Mouse (Mus musculus): ENCODE results near the gene Adck2.

Adck2 gene

GRCm38 (mm10) chr6:39559276-39559939, 14.3 kb upstream of the Adck2 start:
- 69% methylated on average over 6 of the region's 6 CpGs for WGBS

- WGBS, result 19% methylated on average over 23 of the region's 23 CpGs
These were observed 11.3 kb upstream of the Adck2 start for GRCm38 (mm10) chr6:39562166-39563015.

GRCm38 (mm10) chr6:39567528-39567927, 6.1 kb upstream of the Adck2 start:
- 6% methylated on average over 5 of the region's 5 CpGs for WGBS

GRCm38 (mm10) chr6:39570426-39570825, 3.2 kb upstream of the Adck2 start:
- WGBS, result 78% methylated on average over 3 of the region's 3 CpGs

GRCm38 (mm10) chr6:39574555-39574869, 839 bp downstream of the Adck2 start:
- 23% methylated on average over 10 of the region's 10 CpGs for WGBS

- WGBS, result 64% methylated on average over 7 of the region's 7 CpGs
These were observed 1.3 kb downstream of the Adck2 start for GRCm38 (mm10) chr6:39574951-39575350.

GRCm38 (mm10) chr6:39579552-39579951, 5.9 kb downstream of the Adck2 start:
- WGBS, result 67% methylated on average over 7 of the region's 7 CpGs

GRCm38 (mm10) chr6:39580558-39580957, 6.9 kb downstream of the Adck2 start:
- 94% methylated on average over 2 of the region's 2 CpGs for WGBS

GRCm38 (mm10) chr6:39581087-39581784, 7.6 kb downstream of the Adck2 start:
- WGBS, result 82% methylated on average over 7 of the region's 7 CpGs

GRCm38 (mm10) chr6:39585517-39585916, 11.8 kb downstream of the Adck2 start, which contains the start of gene Gm42420:
TSS of gene Gm42420 (plus strand) at chr6:39585753.
- 99% methylated on average over 6 of the region's 6 CpGs for WGBS

GRCm38 (mm10) chr6:39591481-39591880, 17.8 kb downstream of the Adck2 start:
- 90% methylated on average over 4 of the region's 4 CpGs for WGBS

GRCm38 (mm10) chr6:39592401-39593214, 18.9 kb downstream of the Adck2 start, which contains the start of gene Ndufb2:
TSS of gene Ndufb2 (plus strand) at chr6:39592574.
- under 1% methylated on average over 56 of the region's 56 CpGs for WGBS

GRCm38 (mm10) chr6:39600851-39601250, 27.2 kb downstream of the Adck2 start:
- 89% methylated on average over 3 of the region's 3 CpGs for WGBS

GRCm38 (mm10) chr6:39601828-39602227, 28.2 kb downstream of the Adck2 start:
- WGBS, result 76% methylated on average over 3 of the region's 3 CpGs

GRCm38 (mm10) chr6:39604565-39604964, 30.9 kb downstream of the Adck2 start:
- 56% methylated on average over 5 of the region's 5 CpGs for WGBS

- WGBS, result 61% methylated on average over 6 of the region's 6 CpGs
These were observed 32.4 kb downstream of the Adck2 start for GRCm38 (mm10) chr6:39606056-39606455.

- 66% methylated on average over 3 of the region's 3 CpGs for WGBS
These were observed 33.2 kb downstream of the Adck2 start for GRCm38 (mm10) chr6:39606862-39607261.

GRCm38 (mm10) chr6:39607365-39607764, 33.7 kb downstream of the Adck2 start:
- WGBS, result 49% methylated on average over 5 of the region's 5 CpGs

GRCm38 (mm10) chr6:39610207-39610606, 36.5 kb downstream of the Adck2 start:
- 50% methylated on average over 2 of the region's 2 CpGs for WGBS

GRCm38 (mm10) chr6:39611296-39611695, 37.6 kb downstream of the Adck2 start:
- 81% methylated on average over 2 of the region's 2 CpGs for WGBS

Measured in cerebral cortex, adult 2 months (tissue).